ENCODE assay signal across 9 mouse cellular contexts in the genomic region with DNA sequence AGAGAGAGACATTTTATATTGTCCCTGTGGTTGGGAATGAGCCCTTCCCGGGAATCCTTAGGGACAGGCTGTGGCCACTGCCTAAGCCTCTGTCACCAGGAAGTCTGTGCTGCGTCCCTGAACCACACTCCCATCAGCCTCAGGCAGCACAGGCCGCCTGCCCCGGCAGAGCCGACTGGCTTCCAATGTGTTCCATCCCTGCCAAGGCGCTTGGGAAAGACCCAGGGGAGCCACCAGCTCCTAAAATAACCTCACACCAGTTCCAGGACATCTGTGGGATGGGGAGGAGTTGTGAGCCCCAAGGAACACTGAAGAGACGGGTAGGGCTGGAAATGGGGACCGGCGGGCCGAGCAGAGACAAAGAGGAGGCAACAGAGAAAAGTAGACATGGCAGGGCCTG. TPM values are rescaled to one million over a fixed set of nuclear protein-coding genes. Genes with fewer than 3 reads are reported as not detected.
A peak's percentile ranks its signal among the peaks of the same experiment; 100 is the strongest.
DNase-seq lines count a peak whose midpoint lies in the region; ATAC-seq lines count a peak whose summit lies in the region.
"Had no signal": no experiment of that assay in that cellular context is flagged by ENCODE, and none has a peak within 500 bp of the region (broad histone marks: within the 10 kb centered on the region; RNA-seq: fewer than 3 reads in every experiment).

No protein-coding gene starts in this region.

- H3K27ac ChIP-seq in neural tube, embryonic 13.5 days (replicated peaks), result peak overlapping the region; percentile 34; the same call in 1 of the 2 replicates
- H3K27ac ChIP-seq in heart, embryonic 15.5 days, result peak overlapping the region; percentile 41
- peak overlapping the region; percentile 13; the same call in 1 of the 2 replicates for H3K27ac ChIP-seq in limb, embryonic 15.5 days
- H3K27ac ChIP-seq: midbrain, embryonic 12.5 days had no signal

- no peak overlapping the region for H3K9ac ChIP-seq in neural tube, embryonic 13.5 days
- H3K9ac ChIP-seq in heart, embryonic 15.5 days, result no peak overlapping the region
- no peak overlapping the region for H3K9ac ChIP-seq in limb, embryonic 15.5 days
- H3K9ac ChIP-seq: midbrain, embryonic 12.5 days had no signal

- no peaks in the 10 kb centered on the region for H3K27me3 ChIP-seq in neural tube, embryonic 13.5 days
- H3K27me3 ChIP-seq in heart, embryonic 15.5 days, result no peaks in the 10 kb centered on the region
- H3K27me3 ChIP-seq in limb, embryonic 15.5 days, result no peaks in the 10 kb centered on the region

- peak; percentile 39 to 70 for DNase-seq in adrenal gland, adult (ENCODE audit: inconsistent age in 2 of 2, low spot score in 1 of 2)
- DNase-seq in adrenal gland, postnatal 4 days (ENCODE audit: low spot score in 2 of 2), result no peak
- DNase-seq in neural tube, embryonic 10.5 days (ENCODE audit: extremely low spot score, low spot score), result no peak
- DNase-seq in embryo, embryonic 9.5 days (ENCODE audit: extremely low spot score), result no peak
- no peak for DNase-seq in thymus, postnatal 10 days (ENCODE audit: low spot score in 2 of 2)

- ATAC-seq in neural tube, embryonic 13.5 days (ENCODE audit: low read depth), result no peak
- ATAC-seq in heart, embryonic 15.5 days (replicated peaks; ENCODE audit: insufficient number of reproducible peaks, insufficient read depth, low FRiP score, low read depth), result no peak; the same call in 1 of the 2 replicates
- ATAC-seq in limb, embryonic 15.5 days (ENCODE audit: insufficient number of reproducible peaks, low FRiP score, low TSS enrichment, low read depth), result no peak

- H3K4me2 ChIP-seq in neural tube, embryonic 13.5 days, result no peak overlapping the region
- no peak overlapping the region for H3K4me2 ChIP-seq in heart, embryonic 15.5 days
- H3K4me2 ChIP-seq in limb, embryonic 15.5 days, result no peak overlapping the region
- H3K4me2 ChIP-seq: midbrain, embryonic 12.5 days had no signal

- no peaks in the 10 kb centered on the region for H3K36me3 ChIP-seq in neural tube, embryonic 13.5 days
- H3K36me3 ChIP-seq in heart, embryonic 15.5 days, result no peaks in the 10 kb centered on the region
- no peaks in the 10 kb centered on the region for H3K36me3 ChIP-seq in limb, embryonic 15.5 days
- H3K36me3 ChIP-seq: midbrain, embryonic 12.5 days had no signal

- H3K4me1 ChIP-seq in neural tube, embryonic 13.5 days (replicated peaks), result peaks cover 27% of the 10 kb centered on the region
- peaks cover 26% of the 10 kb centered on the region for H3K4me1 ChIP-seq in heart, embryonic 15.5 days (replicated peaks)
- H3K4me1 ChIP-seq in limb, embryonic 15.5 days, result peaks cover 41% of the 10 kb centered on the region

- H3K9me3 ChIP-seq in neural tube, embryonic 13.5 days, result no peaks in the 10 kb centered on the region
- no peaks in the 10 kb centered on the region for H3K9me3 ChIP-seq in heart, embryonic 15.5 days (replicated peaks)
- H3K9me3 ChIP-seq in limb, embryonic 15.5 days, result no peaks in the 10 kb centered on the region
- H3K9me3 ChIP-seq: midbrain, embryonic 12.5 days had no signal

- 36% methylated on average over 10 of the region's 10 CpGs for WGBS in neural tube, embryonic 13.5 days
- WGBS in heart, embryonic 15.5 days, result 38% methylated on average over 10 of the region's 10 CpGs
- 42% methylated on average over 10 of the region's 10 CpGs for WGBS in limb, embryonic 15.5 days

- H3K4me3 ChIP-seq in neural tube, embryonic 13.5 days, result no peak overlapping the region
- H3K4me3 ChIP-seq in heart, embryonic 15.5 days, result no peak overlapping the region
- no peak overlapping the region for H3K4me3 ChIP-seq in limb, embryonic 15.5 days
- H3K4me3 ChIP-seq: midbrain, embryonic 12.5 days had no signal

RNA-seq across cellular contexts. Expression of gene Grifin, which starts 6.8 kb away (rescaled TPM):
- not detected for total RNA-seq in adrenal gland, postnatal 4 days (2021)
- polyA plus RNA-seq in neural tube, embryonic 13.5 days (2015; fragmentation: Nextera tagmentation; extraction: Ambion mirVana), result not detected in 2 replicates
- polyA plus RNA-seq in heart, embryonic 15.5 days (2015; fragmentation: Nextera tagmentation; extraction: Ambion mirVana), result 1.1 TPM in 1 of 2 replicates, not detected in the other
- 0.31 TPM in 1 of 2 replicates, not detected in the other for polyA plus RNA-seq in limb, embryonic 15.5 days (2015; fragmentation: Nextera tagmentation; extraction: Ambion mirVana)
- polyA plus RNA-seq: midbrain, embryonic 12.5 days had no signal

RNA-seq across cellular contexts. Expression of gene Lfng, which starts 35.4 kb away (rescaled TPM):
- 10 to 100 TPM; 23.5 to 24.4 TPM for total RNA-seq in adrenal gland, postnatal 4 days (2021)
- polyA plus RNA-seq in neural tube, embryonic 13.5 days (2015; fragmentation: Nextera tagmentation; extraction: Ambion mirVana), result 17.6 and 20.6 TPM in 2 replicates
- polyA plus RNA-seq in heart, embryonic 15.5 days (2015; fragmentation: Nextera tagmentation; extraction: Ambion mirVana), result 5.0 and 7.9 TPM in 2 replicates
- polyA plus RNA-seq in limb, embryonic 15.5 days (2015; fragmentation: Nextera tagmentation; extraction: Ambion mirVana), result 16.9 and 19.7 TPM in 2 replicates

Comparison
In these comparisons a context has a peak if more than half of its experiments do, and no peak if none do; other contexts are left out.
1. DNase-seq: peak in adrenal gland, adult (2 of 2); none in adrenal gland, postnatal 4 days (0 of 2), neural tube, embryonic 10.5 days (single experiment), embryo, embryonic 9.5 days (single experiment) and thymus, postnatal 10 days (0 of 2).
2. Peak in every context shown above with its lines, with median percentiles within 50 percentile points of each other: H3K27ac ChIP-seq.